Mouse (Mus musculus): Measurements from ENCODE around the gene Sprr3. TPM values are rescaled to one million over a fixed set of nuclear protein-coding genes. Genes with fewer than 3 reads are reported as not detected.
"Not testable (repeated sequence)": the region's sequence is repeated elsewhere in the genome, so short reads cannot be mapped to it uniquely, and the experiment has no call there.

The Sprr3 gene
- total RNA-seq (2021) = not detected

GRCm38 (mm10) chr3:92458620-92459019 is at the start of gene Sprr3:
TSS of gene Sprr3 (minus strand) at chr3:92458720.
- DNase-seq = no peak
- intact Hi-C loops (cut with DNase I) = no loop called here

GRCm38 (mm10) chr3:92508185-92508584 is 49.7 kb upstream of the Sprr3 start:
- DNase-seq = no peak
- intact Hi-C loops (cut with DNase I) = no loop called here

- no peak for DNase-seq
- intact Hi-C loops (cut with DNase I) = no loop called here
Measured at GRCm38 (mm10) chr3:92503528-92503927, 45.0 kb upstream of the Sprr3 start.

GRCm38 (mm10) chr3:92500393-92500792 is 41.9 kb upstream of the Sprr3 start, which contains the start of gene Sprr4:
TSS of gene Sprr4 (minus strand) at chr3:92500493.
- intact Hi-C loops (cut with DNase I) = no loop called here
- no peak for DNase-seq

GRCm38 (mm10) chr3:92490262-92490661 is 31.7 kb upstream of the Sprr3 start:
- intact Hi-C loops (cut with DNase I) = not testable (repeated sequence)

GRCm38 (mm10) chr3:92486307-92486706 is 27.8 kb upstream of the Sprr3 start:
- intact Hi-C loops (cut with DNase I) = no loop called here
- DNase-seq = no peak

More at GRCm38 (mm10) chr3:92490262-92490661, 31.7 kb upstream of the Sprr3 start:
- DNase-seq = not testable (repeated sequence)

GRCm38 (mm10) chr3:92485863-92486262 is 27.3 kb upstream of the Sprr3 start, which contains the start of gene Sprr1a:
TSS of gene Sprr1a (minus strand) at chr3:92485895.
- DNase-seq = no peak
- intact Hi-C loops (cut with DNase I) = no loop called here

GRCm38 (mm10) chr3:92481249-92481648 is 22.7 kb upstream of the Sprr3 start:
- DNase-seq; intact Hi-C loops (cut with DNase I): not testable (repeated sequence)

- no peak for DNase-seq
- intact Hi-C loops (cut with DNase I) = no loop called here
Measured at GRCm38 (mm10) chr3:92470111-92470510, 11.6 kb upstream of the Sprr3 start.

- no peak for DNase-seq
Measured at GRCm38 (mm10) chr3:92467424-92467823, 8.9 kb upstream of the Sprr3 start.

GRCm38 (mm10) chr3:92466576-92466975 is 8.1 kb upstream of the Sprr3 start:
- DNase-seq = no peak
- intact Hi-C loops (cut with DNase I) = no loop called here

More at GRCm38 (mm10) chr3:92467424-92467823, 8.9 kb upstream of the Sprr3 start:
- intact Hi-C loops (cut with DNase I) = no loop called here

- intact Hi-C loops (cut with DNase I) = no loop called here
Measured at GRCm38 (mm10) chr3:92455151-92455550, 3.4 kb downstream of the Sprr3 start.

GRCm38 (mm10) chr3:92440177-92440576 is 18.3 kb downstream of the Sprr3 start:
- intact Hi-C loops (cut with DNase I) = no loop called here
- DNase-seq = no peak

More at GRCm38 (mm10) chr3:92455151-92455550, 3.4 kb downstream of the Sprr3 start:
- no peak for DNase-seq

- intact Hi-C loops (cut with DNase I) = no loop called here
- no peak for DNase-seq
Measured at GRCm38 (mm10) chr3:92438689-92439088, 19.8 kb downstream of the Sprr3 start, which contains the start of gene Sprr1b. TSS of gene Sprr1b (minus strand) at chr3:92438789.

GRCm38 (mm10) chr3:92432282-92432681 is 26.2 kb downstream of the Sprr3 start, which contains the start of gene Sprr2k:
TSS of gene Sprr2k (plus strand) at chr3:92432582.
- intact Hi-C loops (cut with DNase I) = no loop called here
- DNase-seq = no peak

GRCm38 (mm10) chr3:92429323-92429722 is 29.2 kb downstream of the Sprr3 start, which contains the start of gene Gm9774:
TSS of gene Gm9774 (minus strand) at chr3:92429423.
- no peak for DNase-seq
- intact Hi-C loops (cut with DNase I) = no loop called here

- intact Hi-C loops (cut with DNase I) = no loop called here
- no peak for DNase-seq
Measured at GRCm38 (mm10) chr3:92417782-92418181, 40.7 kb downstream of the Sprr3 start, which contains the start of gene Sprr2j-ps. TSS of gene Sprr2j-ps (plus strand) at chr3:92418082.

- no peak for DNase-seq
- intact Hi-C loops (cut with DNase I) = no loop called here
Measured at GRCm38 (mm10) chr3:92407691-92408090, 50.8 kb downstream of the Sprr3 start, which contains the start of gene Sprr2i. TSS of gene Sprr2i (plus strand) at chr3:92407991.

Other genes starting within 250 kb of the Sprr3 start
- gene Sprr2a1, start 242.9 kb downstream of the Sprr3 start, total RNA-seq (2021) = not detected
- gene Sprr2a2, start 242.8 kb downstream of the Sprr3 start, total RNA-seq (2021) = not detected
- not detected for gene Sprr2a3, start 173.3 kb downstream of the Sprr3 start, total RNA-seq (2021)
- gene Sprr2b, start 142.1 kb downstream of the Sprr3 start, total RNA-seq (2021) = not detected
- not detected for gene Sprr2d, start 119.6 kb downstream of the Sprr3 start, total RNA-seq (2021)
- gene Sprr2e, start 106.6 kb downstream of the Sprr3 start, total RNA-seq (2021) = not detected
- not detected for gene Sprr2f, start 93.5 kb downstream of the Sprr3 start, total RNA-seq (2021)
- not detected for gene Sprr2h, start 73.0 kb downstream of the Sprr3 start, total RNA-seq (2021)
- not detected for gene Sprr2i, start 50.7 kb downstream of the Sprr3 start, total RNA-seq (2021)
- not detected for gene Sprr2j-ps, start 40.6 kb downstream of the Sprr3 start, total RNA-seq (2021)
- 1 to 10 TPM; 2.9 to 3.4 TPM for gene Gm9774, start 29.3 kb downstream of the Sprr3 start, total RNA-seq (2021)
- gene Sprr2k, start 26.1 kb downstream of the Sprr3 start, total RNA-seq (2021) = not detected
- gene Sprr1b, start 19.9 kb downstream of the Sprr3 start, total RNA-seq (2021) = not detected
- not detected for gene Sprr1a, start 27.2 kb upstream of the Sprr3 start, total RNA-seq (2021)
- not detected for gene Sprr4, start 41.8 kb upstream of the Sprr3 start, total RNA-seq (2021)
- not detected for gene 2310046K23Rik, start 75.8 kb upstream of the Sprr3 start, total RNA-seq (2021)
- not detected for gene Ivl, start 115.0 kb upstream of the Sprr3 start, total RNA-seq (2021)
- not detected for gene Smcp, start 130.3 kb upstream of the Sprr3 start, total RNA-seq (2021)
- gene 2210017I01Rik, start 148.8 kb upstream of the Sprr3 start, total RNA-seq (2021) = not detected
- not detected for gene Lce6a, start 162.9 kb upstream of the Sprr3 start, total RNA-seq (2021)
- gene Lce1a1, start 189.6 kb upstream of the Sprr3 start, total RNA-seq (2021) = not detected
- not detected for gene Lce1b, start 198.2 kb upstream of the Sprr3 start, total RNA-seq (2021)
- not detected for gene Lce1a2, start 211.6 kb upstream of the Sprr3 start, total RNA-seq (2021)
- gene Lce1c, start 220.5 kb upstream of the Sprr3 start, total RNA-seq (2021) = not detected
- not detected for gene Lce1d, start 228.5 kb upstream of the Sprr3 start, total RNA-seq (2021)